Mouse (Mus musculus) cortical plate, adult 2 months (tissue): ENCODE measurements around the gene Slc3a1.

Source experiments
- CTCF ChIP-seq: fragments of 200-500 bp; IDR thresholded peaks from 2 replicates; pipeline ENCODE4 v1.5.1; 2011; ENCODE audit warnings: mild to moderate bottlenecking, control low read depth, low read length; ENCODE audit not compliant: insufficient read depth; ENCODE audit errors: extremely low read depth
- POLR2A ChIP-seq: fragments of 200-500 bp; IDR thresholded peaks from 2 replicates; pipeline ENCODE4 v1.6.1; 2011; ENCODE audit warnings: mild to moderate bottlenecking, low read length, control low read depth; ENCODE audit not compliant: insufficient read depth; ENCODE audit errors: extremely low read depth

GRCm38 (mm10) chr17:85086501-85086900, 58.3 kb downstream of the Slc3a1 start:
- TF ChIP-seq CTCF (no peak), POLR2A (no peak)
